17 mouse cellular contexts compared by ENCODE assay signal in the genomic region with DNA sequence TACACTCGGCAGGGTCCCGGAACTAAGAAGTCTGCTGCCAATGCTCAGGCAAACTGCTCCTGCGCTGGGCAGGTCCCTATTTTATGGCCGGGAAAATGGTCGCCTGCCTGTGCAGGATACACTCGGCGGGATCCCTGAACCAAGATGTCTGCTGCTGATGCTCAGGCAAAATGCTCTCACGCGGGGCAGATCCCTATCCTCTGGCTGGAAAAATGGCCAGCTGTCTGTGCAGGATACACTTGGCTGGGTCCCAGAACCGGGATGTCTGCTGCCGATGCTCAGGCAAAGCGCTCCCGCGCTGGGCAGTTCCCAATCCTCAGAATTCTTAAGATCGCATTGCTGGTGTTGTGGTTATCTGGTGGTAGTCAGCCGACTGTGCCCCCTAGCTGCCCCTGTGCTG. TPM values are rescaled to one million over a fixed set of nuclear protein-coding genes. Genes with fewer than 3 reads are reported as not detected.
DNase-seq lines count a peak whose midpoint lies in the region; ATAC-seq and TF ChIP-seq lines count a peak whose summit lies in the region.
"Had no signal": no experiment of that assay in that cellular context is flagged by ENCODE, and none has a peak within 500 bp of the region (broad histone marks: within the 10 kb centered on the region; RNA-seq: fewer than 3 reads in every experiment).

No protein-coding gene starts in this region.

- no peak overlapping the region for H3K27ac ChIP-seq in heart, postnatal 0 days (ENCODE audit: low read depth)
- no peak overlapping the region for H3K27ac ChIP-seq in stomach, embryonic 15.5 days
- no peak overlapping the region for H3K27ac ChIP-seq in stomach, postnatal 0 days (replicated peaks)
- H3K27ac ChIP-seq: embryonic facial prominence, embryonic 15.5 days; gastrocnemius, adult 2 months had no signal

- ATAC-seq in heart, postnatal 0 days (ENCODE audit: insufficient read depth, low read depth) = no peak
- ATAC-seq in stomach, embryonic 15.5 days (ENCODE audit: insufficient read depth, low FRiP score, low read depth) = no peak
- no peak for ATAC-seq in stomach, postnatal 0 days (ENCODE audit: low FRiP score, low TSS enrichment)
- ATAC-seq in granulocyte monocyte progenitor cell, adult 5-6 weeks (replicated peaks; ENCODE audit: poor library complexity, severe bottlenecking) = no peak

- H3K36me3 ChIP-seq in heart, postnatal 0 days (replicated peaks; ENCODE audit: control insufficient read depth, insufficient read depth, low read length) = no peaks in the 10 kb centered on the region
- H3K36me3 ChIP-seq in stomach, embryonic 15.5 days = no peaks in the 10 kb centered on the region
- no peaks in the 10 kb centered on the region for H3K36me3 ChIP-seq in stomach, postnatal 0 days (ENCODE audit: control insufficient read depth, insufficient read depth, low read length)
- H3K36me3 ChIP-seq: embryonic facial prominence, embryonic 15.5 days; G1E had no signal

- H3K4me2 ChIP-seq in heart, postnatal 0 days (ENCODE audit: low read depth, low read length) = 0 out of 2 replicates have a peak overlapping the region, but pooled peaks have one; percentile 4
- H3K4me2 ChIP-seq in stomach, embryonic 15.5 days = peak overlapping the region; percentile 35; the same call in 1 of the 2 replicates
- H3K4me2 ChIP-seq in stomach, postnatal 0 days (replicated peaks; ENCODE audit: low read depth) = no peak overlapping the region
- H3K4me2 ChIP-seq: embryonic facial prominence, embryonic 15.5 days had no signal

- no peaks in the 10 kb centered on the region for H3K27me3 ChIP-seq in heart, postnatal 0 days (ENCODE audit: control insufficient read depth, insufficient read depth, low read length)
- no peaks in the 10 kb centered on the region for H3K27me3 ChIP-seq in stomach, embryonic 15.5 days (replicated peaks)
- no peaks in the 10 kb centered on the region for H3K27me3 ChIP-seq in stomach, postnatal 0 days (ENCODE audit: control insufficient read depth, insufficient read depth, low read length)
- H3K27me3 ChIP-seq: embryonic facial prominence, embryonic 15.5 days had no signal

- H3K4me3 ChIP-seq in heart, postnatal 0 days (ENCODE audit: low read depth, low read length) = no peak overlapping the region
- H3K4me3 ChIP-seq in stomach, embryonic 15.5 days (replicated peaks) = 0 out of 2 replicates have a peak overlapping the region, but pooled peaks have one; percentile 0
- no peak overlapping the region for H3K4me3 ChIP-seq in stomach, postnatal 0 days (ENCODE audit: low read depth, low read length)
- H3K4me3 ChIP-seq: embryonic facial prominence, embryonic 15.5 days; gastrocnemius, adult 2 months had no signal

- H3K9me3 ChIP-seq in heart, postnatal 0 days (replicated peaks; ENCODE audit: control insufficient read depth, low read length) = no peaks in the 10 kb centered on the region
- no peaks in the 10 kb centered on the region for H3K9me3 ChIP-seq in stomach, embryonic 15.5 days
- no peaks in the 10 kb centered on the region for H3K9me3 ChIP-seq in stomach, postnatal 0 days (ENCODE audit: control insufficient read depth, low read length)
- H3K9me3 ChIP-seq: embryonic facial prominence, embryonic 15.5 days; G1E had no signal

- H3K9ac ChIP-seq in heart, postnatal 0 days (replicated peaks; ENCODE audit: low read depth, low read length) = no peak overlapping the region
- no peak overlapping the region for H3K9ac ChIP-seq in stomach, embryonic 15.5 days
- H3K9ac ChIP-seq in stomach, postnatal 0 days (ENCODE audit: low read length) = no peak overlapping the region
- H3K9ac ChIP-seq: embryonic facial prominence, embryonic 15.5 days had no signal

- TF ChIP-seq EP300 in heart, postnatal 0 days (IDR thresholded peaks at IDR 0.05; ENCODE audit: low read depth) = no peak
- TF ChIP-seq EP300 in stomach, postnatal 0 days (optimal IDR thresholded peaks at IDR 0.05) = no peak

- WGBS in heart, postnatal 0 days = 37% methylated on average over 16 of the region's 16 CpGs
- 53% methylated on average over 16 of the region's 16 CpGs for WGBS in stomach, embryonic 15.5 days
- WGBS in stomach, postnatal 0 days = 42% methylated on average over 16 of the region's 16 CpGs

- H3K4me1 ChIP-seq in heart, postnatal 0 days (ENCODE audit: control insufficient read depth, insufficient read depth) = no peaks in the 10 kb centered on the region
- no peaks in the 10 kb centered on the region for H3K4me1 ChIP-seq in stomach, embryonic 15.5 days
- no peaks in the 10 kb centered on the region for H3K4me1 ChIP-seq in stomach, postnatal 0 days (replicated peaks; ENCODE audit: control insufficient read depth, insufficient read depth)
- H3K4me1 ChIP-seq: embryonic facial prominence, embryonic 15.5 days had no signal

- no peak for DNase-seq in heart, postnatal 0 days (ENCODE audit: low spot score)
- no peak for DNase-seq in heart, adult 9 months (ENCODE audit: low spot score in 2 of 2)
- DNase-seq in stomach, postnatal 0 days (ENCODE audit: low spot score) = no peak
- DNase-seq in cerebellum, postnatal 14 days = peak; percentile 70 to 77
- DNase-seq in urinary bladder, postnatal 36 days (ENCODE audit: low spot score in 2 of 2) = no peak
- DNase-seq in left cerebral cortex, adult 8-10 months (ENCODE audit: low spot score in 2 of 2) = no peak
- DNase-seq: gastrocnemius, adult 2 months; kidney, adult 8-10 months; lung, postnatal 14 days had no signal

- no peak for TF ChIP-seq CTCF in heart, postnatal 0 days (IDR thresholded peaks at IDR 0.05; ENCODE audit: low read depth)
- no peak for TF ChIP-seq CTCF in stomach, postnatal 0 days (IDR thresholded peaks at IDR 0.05; ENCODE audit: low read depth)

RNA-seq across cellular contexts. Expression of gene Olfr31, which starts 13.7 kb away (rescaled TPM):
- not detected in 2 replicates for total RNA-seq in heart, postnatal 0 days (2014; rRNA removed; ENCODE audit: low replicate concordance)
- not detected in 2 replicates for polyA plus RNA-seq in heart, postnatal 0 days (2015; fragmentation: Nextera tagmentation; extraction: Ambion mirVana)
- not detected in 2 replicates for polyA plus RNA-seq in stomach, embryonic 15.5 days (2015; fragmentation: Nextera tagmentation; extraction: Ambion mirVana)
- 0.02 TPM in 1 of 2 replicates, not detected in the other for polyA plus RNA-seq in stomach, postnatal 0 days (2015; fragmentation: Nextera tagmentation; extraction: Ambion mirVana)
- total RNA-seq in granulocyte monocyte progenitor cell, adult 5-6 weeks (2014; fragmentation: Nextera tagmentation) = 0.45 TPM in 1 of 2 replicates, not detected in the other
- not detected in 2 replicates for total RNA-seq in granulocyte monocyte progenitor cell, adult 5-6 weeks (2017)
- total RNA-seq in left cerebral cortex, adult 8-10 months (2022) = not detected
- total RNA-seq: adrenal gland, postnatal 4 days; gastrocnemius, adult 2 months; left cerebral cortex, adult 18-20 months had no signal
- polyA plus RNA-seq: embryonic facial prominence, embryonic 15.5 days; G1E; neural tube, embryonic 11.5 days; urinary bladder, adult 2 months had no signal

RNA-seq across cellular contexts. Expression of gene Il3ra, which starts 37.1 kb away (rescaled TPM):
- total RNA-seq in heart, postnatal 0 days (2014; rRNA removed; ENCODE audit: low replicate concordance) = 10.8 and 22.1 TPM in 2 replicates
- 4.1 and 4.5 TPM in 2 replicates for polyA plus RNA-seq in heart, postnatal 0 days (2015; fragmentation: Nextera tagmentation; extraction: Ambion mirVana)
- polyA plus RNA-seq in stomach, embryonic 15.5 days (2015; fragmentation: Nextera tagmentation; extraction: Ambion mirVana) = 5.9 and 8.0 TPM in 2 replicates
- polyA plus RNA-seq in stomach, postnatal 0 days (2015; fragmentation: Nextera tagmentation; extraction: Ambion mirVana) = 2.7 and 3.9 TPM in 2 replicates
- 18.3 and 27.4 TPM in 2 replicates for total RNA-seq in granulocyte monocyte progenitor cell, adult 5-6 weeks (2014; fragmentation: Nextera tagmentation)
- 26.6 and 46.0 TPM in 2 replicates for total RNA-seq in granulocyte monocyte progenitor cell, adult 5-6 weeks (2017)
- 1 to 10 TPM; 2.9 to 7.3 (median 4.9) TPM for total RNA-seq in left cerebral cortex, adult 8-10 months (2022)

Comparison
In these comparisons a context has a peak if more than half of its experiments do, and no peak if none do; other contexts are left out.
1. DNase-seq: peak in cerebellum, postnatal 14 days (2 of 2); none in heart, postnatal 0 days (single experiment), heart, adult 9 months (0 of 2), stomach, postnatal 0 days (single experiment), urinary bladder, postnatal 36 days (0 of 2) and left cerebral cortex, adult 8-10 months (0 of 2).